Mouse (Mus musculus) macrophage (primary cell): ENCODE data around the gene Bloc1s2. TPM values are rescaled to one million over a fixed set of nuclear protein-coding genes. Genes with fewer than 3 reads are reported as not detected.
"Not testable (repeated sequence)": the region's sequence is repeated elsewhere in the genome, so short reads cannot be mapped to it uniquely, and the experiment has no call there.

ENCODE experiments used
- H3K27ac ChIP-seq: fragments of 350-480 bp; formaldehyde crosslinking; 2 replicates; pipeline ENCODE4 v1.9.0; 2021
- H3K36me3 ChIP-seq: fragments of 350-480 bp; formaldehyde crosslinking; 2 replicates; pipeline ENCODE4 v1.9.0; 2021; ENCODE audit errors: inconsistent target
- H3K4me3 ChIP-seq: fragments of 350-480 bp; formaldehyde crosslinking; 2 replicates; pipeline ENCODE4 v1.9.0; 2021; ENCODE audit errors: inconsistent target
- H3K79me2 ChIP-seq: fragments of 350-480 bp; formaldehyde crosslinking; 2 replicates; pipeline ENCODE4 v1.9.0; 2021; ENCODE audit errors: inconsistent target
- WGBS: methylation state at CpG from one replicate; pipeline ENCODE4 v1.1.7; 2026; ENCODE audit warnings: inconsistent platforms; ENCODE audit not compliant: missing documents; 5-methylcytosine and 5-hydroxymethylcytosine counted together
- polyA plus RNA-seq: library from polyadenylated mRNA; stranded (reverse); fragments of 250-400 nt; gene quantifications from 3 replicates; pipeline ENCODE4 v1.2.4, GENCODE M21; 2018; ENCODE audit warnings: inconsistent platforms

The Bloc1s2 gene
- polyA plus RNA-seq, 1 experiment from 2014 or later: 26.5 TPM

DNA sequence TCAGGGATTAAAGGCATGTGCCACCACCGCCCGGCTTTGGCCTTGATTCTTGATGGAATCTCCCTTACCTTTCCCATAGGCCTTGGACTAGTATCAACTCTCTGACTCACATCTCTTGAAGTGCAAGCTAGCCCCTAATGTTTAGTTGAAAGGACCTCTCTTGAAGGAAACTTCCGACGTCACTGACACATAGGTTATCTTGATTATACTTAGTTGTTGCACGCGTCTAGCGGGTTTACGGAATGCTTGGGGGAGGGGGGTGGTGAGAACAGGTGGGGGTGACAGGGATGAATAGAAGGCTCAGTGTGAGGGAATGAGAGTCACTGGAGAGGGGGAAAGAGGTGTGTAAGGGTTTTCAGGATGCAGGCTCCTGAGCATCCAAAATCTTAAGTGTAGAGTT lies 705 bp upstream of the Bloc1s2 start:
- H3K27ac ChIP-seq: no peak overlapping the region
- no peak overlapping the region for H3K4me3 ChIP-seq
- peaks cover 10% of the 10 kb centered on the region; the same call in 1 of the 2 replicates for H3K79me2 ChIP-seq
- H3K36me3 ChIP-seq: peaks cover 15% of the 10 kb centered on the region
- 96% methylated on average over 7 of the region's 8 CpGs for WGBS

DNA sequence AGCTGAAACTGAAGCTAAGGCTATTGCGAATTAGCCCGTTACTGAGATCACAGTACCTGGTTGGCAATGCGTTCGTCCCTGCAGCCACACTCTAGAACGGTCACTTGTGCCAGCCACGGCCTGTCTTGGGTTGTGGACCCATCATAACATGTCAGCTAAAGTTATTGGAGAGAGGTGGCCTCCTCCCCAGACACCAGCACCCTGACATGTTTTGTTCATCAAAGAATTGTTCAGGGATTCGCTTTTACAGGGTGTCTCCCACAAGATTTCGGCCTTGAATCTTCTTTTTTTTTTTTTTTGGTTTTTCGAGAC lies 278 bp upstream of the Bloc1s2 start:
- H3K4me3 ChIP-seq: no peak overlapping the region

DNA sequence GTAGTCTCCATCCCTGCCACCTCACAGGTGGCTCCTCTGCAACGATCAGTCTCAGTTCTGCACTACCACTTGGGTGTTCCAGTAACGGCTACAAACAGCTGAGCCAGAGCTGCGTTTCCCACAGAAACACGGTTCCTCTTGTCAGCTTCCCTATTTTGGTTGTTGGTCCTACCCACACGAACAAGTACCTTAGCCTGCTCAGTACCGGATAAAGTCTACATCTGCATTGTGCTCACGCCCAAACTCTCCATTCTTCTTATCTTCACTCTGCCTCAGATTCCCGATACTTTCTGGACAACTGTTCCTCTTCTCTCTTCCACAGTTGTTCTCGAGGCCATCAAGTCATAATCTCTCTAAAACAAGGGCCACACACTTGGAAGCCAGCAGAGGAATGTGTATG lies 1.9 kb downstream of the Bloc1s2 start:
- Histone ChIP-seq H3K4me3 (no peak overlapping the region), H3K27ac (no peak overlapping the region), H3K36me3 (peaks cover 35% of the 10 kb centered on the region), H3K79me2 (peaks cover 10% of the 10 kb centered on the region; the same call in 1 of the 2 replicates)
- 8% methylated on average over 9 of the region's 9 CpGs for WGBS

More for the DNA sequence above, 278 bp upstream of the Bloc1s2 start:
- WGBS: 66% methylated on average over 9 of the region's 9 CpGs
- Histone ChIP-seq H3K79me2 (peaks cover 10% of the 10 kb centered on the region; the same call in 1 of the 2 replicates), H3K27ac (no peak overlapping the region), H3K36me3 (peaks cover 19% of the 10 kb centered on the region)

DNA sequence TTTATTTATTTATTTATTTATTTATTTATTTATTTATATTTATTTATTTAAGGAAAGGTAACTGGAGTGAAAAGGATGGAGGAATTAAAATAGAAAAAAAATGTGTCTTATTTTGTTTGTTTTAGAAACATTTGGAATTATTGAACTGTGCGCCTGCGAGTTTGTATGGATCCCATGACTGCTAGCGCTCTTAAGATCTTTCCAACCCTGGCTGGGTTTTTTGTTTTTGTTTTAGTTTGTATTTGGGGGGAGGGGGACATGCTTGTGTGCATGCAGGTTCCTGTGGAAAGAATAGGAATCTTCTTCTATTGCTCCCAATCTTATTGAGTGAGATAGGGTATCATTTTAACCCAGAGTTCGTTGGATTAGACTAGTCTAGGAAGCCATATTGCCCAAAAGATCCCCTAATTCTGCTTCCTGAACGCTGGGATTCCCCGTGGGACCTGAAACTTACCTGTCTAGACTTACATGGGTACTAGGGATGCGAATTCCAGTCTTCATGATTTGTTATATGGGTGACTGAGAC lies 10.2 kb downstream of the Bloc1s2 start:
- WGBS: 54% methylated on average over 7 of the region's 7 CpGs
- peak overlapping the region; percentile 75 for H3K27ac ChIP-seq
- peaks cover 20% of the 10 kb centered on the region; the same call in 1 of the 2 replicates for H3K36me3 ChIP-seq
- peak overlapping the region; percentile 97 for H3K4me3 ChIP-seq
- peaks cover 36% of the 10 kb centered on the region for H3K79me2 ChIP-seq

DNA sequence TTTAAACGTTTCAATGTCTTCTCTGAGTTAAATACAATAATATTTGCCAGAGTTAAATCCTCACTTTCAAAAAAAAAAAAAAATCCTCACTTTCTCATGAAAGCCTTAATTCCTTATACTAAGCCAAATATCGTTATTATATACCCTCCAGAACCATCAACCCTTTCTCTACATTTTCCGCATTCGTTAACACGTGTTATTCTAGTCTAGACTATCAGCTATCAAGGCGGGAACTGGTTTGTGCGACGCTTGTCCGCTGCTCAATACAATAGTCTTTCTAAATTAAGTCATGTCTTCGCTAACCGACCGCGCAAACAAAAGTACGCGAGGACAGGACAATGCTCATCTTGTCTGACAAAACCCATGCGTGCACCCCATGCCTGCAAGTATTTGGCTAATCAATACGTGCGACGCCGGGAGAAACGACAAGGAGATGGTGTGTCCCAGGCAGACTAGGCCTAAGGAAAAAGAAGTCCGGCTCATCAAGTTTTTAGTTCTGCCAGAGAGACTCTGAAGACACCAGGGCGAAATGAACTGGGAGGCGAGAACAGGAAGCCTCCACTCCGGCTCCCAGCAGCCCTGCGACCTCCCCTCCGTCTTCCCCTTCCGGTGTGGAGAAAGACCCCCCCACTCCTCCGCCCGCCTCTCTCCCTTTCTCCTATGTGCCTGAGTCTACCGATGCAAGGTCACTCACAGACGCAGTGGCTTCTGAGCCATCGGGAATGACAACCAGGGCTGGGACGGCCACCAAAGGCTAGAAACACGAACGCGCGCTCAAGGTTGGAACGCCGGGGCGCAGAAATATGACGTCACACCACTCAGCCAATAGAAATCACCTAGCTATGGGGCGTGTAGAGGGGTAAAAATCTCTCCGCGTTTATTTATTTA lies 10.9 kb downstream of the Bloc1s2 start, which contains the start of gene Cwf19l1:
Cwf19l1 (minus strand) TSS at position 805 of the 888 bp plus-strand sequence.
- Histone ChIP-seq H3K27ac (peak within 1 kb of the TSS; percentile 75), H3K36me3 (peaks cover 23% of the 10 kb centered on the region; the same call in 1 of the 2 replicates), H3K4me3 (peak within 1 kb of the TSS; percentile 97), H3K79me2 (peaks cover 36% of the 10 kb centered on the region)
- under 1% methylated on average over 45 of the region's 45 CpGs for WGBS

DNA sequence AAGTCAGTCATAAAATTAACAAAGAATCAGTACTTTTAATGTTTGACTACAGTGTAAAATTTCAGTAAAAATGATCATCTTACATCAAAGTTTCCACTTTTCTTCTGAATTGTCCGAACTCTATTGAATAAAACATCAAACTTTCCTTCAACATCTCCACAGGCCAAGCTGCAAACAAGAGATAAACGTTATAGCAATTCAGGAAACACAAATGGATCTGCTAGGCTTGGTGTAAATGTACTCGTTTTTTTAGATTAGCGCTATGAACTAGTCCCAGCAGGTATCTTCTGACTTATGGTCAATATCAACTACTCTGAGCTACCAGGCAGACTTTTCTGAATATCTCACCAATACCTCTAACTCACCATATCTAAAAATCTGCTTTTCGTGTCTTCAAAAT lies 13.3 kb downstream of the Bloc1s2 start:
- peaks cover 34% of the 10 kb centered on the region for H3K36me3 ChIP-seq
- WGBS: 94% methylated on average over 5 of the region's 5 CpGs
- H3K79me2 ChIP-seq: peaks cover 36% of the 10 kb centered on the region
- no peak overlapping the region for H3K4me3 ChIP-seq
- H3K27ac ChIP-seq: no peak overlapping the region

DNA sequence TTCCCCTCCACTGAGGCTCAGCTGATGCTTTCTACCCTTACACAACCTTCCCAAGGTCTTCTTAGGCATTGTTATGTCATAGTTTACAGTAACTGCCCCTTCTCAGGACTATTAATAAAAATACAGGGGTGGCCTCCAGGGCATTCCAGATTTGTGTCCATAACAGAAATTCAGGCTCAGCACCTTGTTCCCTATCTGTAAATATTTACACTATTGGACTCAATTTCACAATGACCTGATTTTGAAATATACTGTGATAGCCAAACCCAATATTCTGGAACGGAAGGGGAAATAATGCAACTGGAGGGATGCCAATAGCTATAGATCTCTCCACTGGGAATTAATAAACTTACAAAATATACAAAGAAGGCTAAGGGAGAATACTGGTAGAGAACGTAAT lies 17.7 kb downstream of the Bloc1s2 start:
- 85% methylated on average over 2 of the region's 2 CpGs for WGBS
- Histone ChIP-seq H3K79me2 (peaks cover 16% of the 10 kb centered on the region), H3K4me3 (no peak overlapping the region), H3K36me3 (peaks cover 75% of the 10 kb centered on the region), H3K27ac (no peak overlapping the region)

DNA sequence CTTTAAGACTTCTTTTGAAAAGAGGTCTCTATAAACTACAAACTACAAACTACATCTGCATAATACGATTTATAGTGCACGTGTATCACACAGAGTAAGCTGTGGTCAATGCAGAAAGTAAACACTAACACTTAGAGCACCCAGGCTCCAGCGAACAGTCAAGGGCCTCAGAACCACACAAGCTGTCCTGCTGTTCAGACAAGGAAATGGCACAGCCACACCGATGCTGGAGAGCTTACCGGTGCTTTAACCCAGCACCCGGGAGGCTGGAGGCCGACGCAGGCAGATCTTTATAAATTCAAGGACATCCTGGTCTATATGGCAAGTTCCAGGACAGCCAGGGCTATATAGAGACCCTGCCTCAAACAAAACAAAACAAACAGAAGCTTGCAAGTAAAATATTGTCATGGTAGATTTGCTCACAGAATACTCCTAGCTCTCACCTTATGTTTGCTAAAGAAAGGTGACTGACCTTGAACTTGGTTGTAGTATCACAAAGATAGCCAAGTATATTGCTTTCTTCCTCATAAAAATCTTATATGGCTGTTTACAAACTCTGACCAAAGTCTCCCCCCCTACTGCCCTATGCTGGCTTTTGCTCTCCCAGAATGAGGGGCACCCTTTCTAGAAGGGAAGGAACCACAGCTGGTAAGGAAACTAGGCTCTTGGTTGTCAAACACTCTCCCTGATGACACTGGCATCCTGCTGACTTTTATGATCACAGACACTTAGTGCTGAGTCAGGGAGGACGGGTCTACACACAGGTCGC lies 18.3 kb downstream of the Bloc1s2 start:
- H3K4me3 ChIP-seq: no peak overlapping the region
- WGBS: 95% methylated on average over 10 of the region's 10 CpGs
- H3K79me2 ChIP-seq: peaks cover 9% of the 10 kb centered on the region; the same call in 1 of the 2 replicates
- H3K36me3 ChIP-seq: peaks cover 81% of the 10 kb centered on the region
- no peak overlapping the region for H3K27ac ChIP-seq

DNA sequence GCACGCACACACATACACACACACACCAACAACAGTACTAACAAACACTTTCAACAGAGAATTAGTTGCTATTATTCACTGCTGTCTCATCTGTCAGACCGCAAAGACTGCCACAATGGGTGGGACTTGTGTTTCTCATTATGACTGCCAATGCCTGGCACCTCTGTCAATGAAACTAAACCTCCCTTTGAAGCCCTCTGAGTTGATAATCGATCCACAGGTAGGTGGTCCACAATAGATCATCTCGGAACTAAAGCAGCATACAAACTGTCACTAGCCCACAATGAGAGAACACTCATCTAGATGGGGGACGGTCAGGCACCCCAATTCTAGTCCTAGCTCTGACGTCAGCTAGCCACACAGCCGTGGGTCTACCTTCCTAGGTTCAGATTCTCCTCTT lies 25.1 kb downstream of the Bloc1s2 start:
- WGBS: 97% methylated on average over 7 of the region's 7 CpGs
- no peaks in the 10 kb centered on the region for H3K79me2 ChIP-seq
- no peak overlapping the region for H3K27ac ChIP-seq
- H3K4me3 ChIP-seq: no peak overlapping the region
- peaks cover 51% of the 10 kb centered on the region for H3K36me3 ChIP-seq

DNA sequence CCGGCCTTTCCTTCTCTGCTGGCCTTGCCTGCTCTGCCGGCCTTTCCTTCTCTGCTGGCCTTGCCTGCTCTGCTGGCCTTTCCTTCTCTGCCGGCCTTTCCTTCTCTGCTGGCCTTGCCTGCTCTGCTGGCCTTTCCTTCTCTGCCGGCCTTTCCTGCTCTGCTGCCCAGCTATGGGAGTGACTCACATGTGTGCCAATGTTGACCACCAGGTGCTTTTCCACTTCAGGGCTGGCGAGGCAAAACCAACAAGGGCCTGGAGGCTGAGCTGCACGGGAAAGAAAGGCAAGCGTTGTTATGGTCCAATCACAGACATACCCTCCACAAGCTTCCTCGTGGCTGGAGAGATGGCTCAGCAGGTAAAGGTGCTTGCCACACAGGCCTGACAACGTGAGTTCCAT lies 25.6 kb downstream of the Bloc1s2 start:
- whole genome bisulfite sequencing: 94% methylated on average over 5 of the region's 9 CpGs
- H3K27ac ChIP-seq, H3K79me2 ChIP-seq, H3K4me3 ChIP-seq: not testable (repeated sequence)
- H3K36me3 ChIP-seq: peaks cover 48% of the 10 kb centered on the region

DNA sequence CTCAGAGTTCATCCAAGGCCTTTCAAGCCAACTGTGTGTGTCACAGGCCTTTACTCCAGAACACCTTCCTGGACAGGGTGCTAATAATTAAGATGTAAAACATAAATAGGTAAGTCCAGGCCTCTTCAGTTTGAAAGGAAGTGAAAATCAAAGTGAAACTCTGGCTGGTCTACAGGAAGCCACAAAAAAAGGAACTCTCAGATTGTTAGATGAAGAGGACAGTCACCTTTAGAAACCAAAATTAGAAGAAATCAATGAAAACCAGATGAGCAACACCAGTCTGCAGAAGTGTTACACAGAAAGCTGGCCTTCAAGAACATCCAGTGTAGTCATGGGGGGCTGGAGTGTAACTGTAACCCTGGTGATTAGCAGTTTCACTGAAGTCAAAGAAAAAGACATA lies 28.5 kb downstream of the Bloc1s2 start:
- Histone ChIP-seq H3K36me3 (peaks cover 43% of the 10 kb centered on the region), H3K4me3 (no peak overlapping the region), H3K27ac (no peak overlapping the region), H3K79me2 (no peaks in the 10 kb centered on the region)

DNA sequence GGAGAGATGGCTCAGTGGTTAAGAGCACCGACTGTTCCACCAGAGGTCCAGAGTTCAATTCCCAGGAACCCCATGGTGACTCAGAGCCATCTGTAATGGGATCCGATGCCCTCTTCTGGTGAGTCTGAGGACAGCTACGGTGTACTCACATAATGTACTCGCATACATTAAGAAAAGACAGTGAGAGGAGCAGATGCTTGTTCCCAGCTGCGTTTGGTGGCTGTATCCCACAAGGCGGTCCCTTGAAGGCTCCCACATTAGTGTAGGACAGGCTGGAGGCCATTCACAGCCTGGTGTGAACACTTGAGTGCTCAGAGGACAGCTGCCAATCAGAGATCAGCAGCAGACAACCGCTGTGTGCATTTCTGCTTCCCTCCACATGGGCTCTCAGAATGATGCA lies 34.5 kb downstream of the Bloc1s2 start:
- H3K36me3 ChIP-seq: peaks cover 41% of the 10 kb centered on the region
- H3K27ac ChIP-seq: no peak overlapping the region
- WGBS: 78% methylated on average over 7 of the region's 7 CpGs
- H3K4me3 ChIP-seq: no peak overlapping the region
- H3K79me2 ChIP-seq: peaks cover 4% of the 10 kb centered on the region

DNA sequence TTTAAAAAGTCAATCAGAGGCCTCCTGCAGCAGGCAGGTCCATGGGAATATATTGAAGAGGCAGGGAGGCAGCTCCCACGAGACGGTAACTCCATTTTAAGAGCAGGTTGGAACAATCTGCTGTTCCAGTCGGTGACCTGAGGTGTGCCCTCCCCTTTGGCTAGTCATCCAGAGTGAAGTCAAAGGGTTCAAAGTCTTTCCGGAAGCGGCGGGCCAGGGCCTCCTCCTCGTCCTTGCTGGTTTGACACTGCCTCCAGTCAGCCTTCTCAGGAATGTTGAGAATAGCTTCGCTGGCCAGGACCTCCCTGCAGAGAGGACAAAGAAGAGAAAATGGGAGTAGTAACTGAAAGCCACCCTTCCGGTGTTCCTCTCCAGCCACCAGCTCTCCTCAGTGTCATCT lies 35.9 kb downstream of the Bloc1s2 start:
- Histone ChIP-seq H3K27ac (no peak overlapping the region), H3K36me3 (peaks cover 41% of the 10 kb centered on the region), H3K79me2 (peaks cover 17% of the 10 kb centered on the region), H3K4me3 (no peak overlapping the region)
- 95% methylated on average over 9 of the region's 9 CpGs for WGBS

DNA sequence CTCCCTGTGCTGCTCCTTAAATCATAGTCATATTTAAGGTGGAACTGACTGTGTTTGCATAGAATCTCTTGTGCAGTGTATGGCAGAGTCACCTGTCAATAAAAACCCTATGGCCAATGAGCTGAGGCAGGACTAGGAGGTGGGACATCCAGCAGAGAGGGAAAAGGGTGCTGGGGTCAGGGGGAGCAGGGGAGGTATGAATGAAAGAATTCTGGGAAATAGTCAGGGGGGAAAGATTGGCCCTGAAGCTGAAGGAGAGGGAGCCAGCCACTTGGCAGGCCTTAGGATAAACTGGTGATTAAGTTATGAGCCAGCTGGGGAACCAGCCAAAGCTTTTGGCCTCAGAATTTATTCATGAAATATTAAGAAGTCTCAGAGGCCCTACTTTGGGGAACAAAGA lies 37.2 kb downstream of the Bloc1s2 start:
- Histone ChIP-seq H3K4me3 (no peak overlapping the region), H3K79me2 (peaks cover 31% of the 10 kb centered on the region), H3K27ac (peak overlapping the region; percentile 16; the same call in 1 of the 2 replicates), H3K36me3 (peaks cover 29% of the 10 kb centered on the region)
